10 mouse cellular contexts compared by ENCODE assay signal in genomic region chr19:5945027-5945426, GRCm38 (mm10). TPM values are rescaled to one million over a fixed set of nuclear protein-coding genes. Genes with fewer than 3 reads are reported as not detected.
DNase-seq lines count a peak whose midpoint lies in the region; ATAC-seq lines count a peak whose summit lies in the region.
"Had no signal": no experiment of that assay in that cellular context is flagged by ENCODE, and none has a peak within 500 bp of the region (broad histone marks: within the 10 kb centered on the region; RNA-seq: fewer than 3 reads in every experiment).

No protein-coding gene starts in this region.

- no peaks in the 10 kb centered on the region for H3K27me3 ChIP-seq in embryonic facial prominence, embryonic 14.5 days (replicated peaks; ENCODE audit: control insufficient read depth, insufficient read depth, low read length)
- H3K27me3 ChIP-seq: midbrain, embryonic 12.5 days had no signal

- ATAC-seq in embryonic facial prominence, embryonic 14.5 days (ENCODE audit: low read depth) = peak; percentile 30
- peak; percentile 63 for ATAC-seq in megakaryocyte-erythroid progenitor cell, adult 5-6 weeks (replicated peaks; ENCODE audit: low FRiP score, low TSS enrichment, poor library complexity, severe bottlenecking)

- H3K36me3 ChIP-seq in embryonic facial prominence, embryonic 14.5 days (ENCODE audit: control insufficient read depth, insufficient read depth, low read length) = peaks cover 55% of the 10 kb centered on the region

- WGBS in embryonic facial prominence, embryonic 14.5 days = 69% methylated on average over 7 of the region's 7 CpGs

- H3K4me2 ChIP-seq in embryonic facial prominence, embryonic 14.5 days (ENCODE audit: low read depth, low read length) = no peak overlapping the region
- H3K4me2 ChIP-seq: midbrain, embryonic 12.5 days had no signal

- H3K9ac ChIP-seq in embryonic facial prominence, embryonic 14.5 days (ENCODE audit: low read depth, low read length) = no peak overlapping the region

- peak; percentile 70 for DNase-seq in layer of hippocampus, adult 11-12 months (ENCODE audit: low spot score)
- no peak for DNase-seq in layer of hippocampus, postnatal 14 days (ENCODE audit: low spot score in 2 of 2)
- DNase-seq in embryonic facial prominence, embryonic 14.5 days (ENCODE audit: low spot score) = peak; percentile 74
- peak; percentile 86 for DNase-seq in layer of hippocampus, adult 9-11 months
- no peak for DNase-seq in cerebellum, postnatal 4 days (ENCODE audit: low spot score in 2 of 2)
- DNase-seq in cerebellum, adult 18-20 months = no peak
- no peak for DNase-seq in T-cell, adult 2 months (ENCODE audit: low spot score)

- no peak overlapping the region for H3K4me3 ChIP-seq in embryonic facial prominence, embryonic 14.5 days (ENCODE audit: low read depth, low read length)
- H3K4me3 ChIP-seq: midbrain, embryonic 12.5 days had no signal

- H3K4me1 ChIP-seq in embryonic facial prominence, embryonic 14.5 days (ENCODE audit: control insufficient read depth, insufficient read depth, low read length) = peaks cover 8% of the 10 kb centered on the region; the same call in 1 of the 2 replicates
- H3K4me1 ChIP-seq: midbrain, embryonic 12.5 days had no signal

- no peaks in the 10 kb centered on the region for H3K9me3 ChIP-seq in embryonic facial prominence, embryonic 14.5 days (ENCODE audit: control insufficient read depth, low read length)
- H3K9me3 ChIP-seq: midbrain, embryonic 12.5 days had no signal

- no peak overlapping the region; the same call in 1 of the 2 replicates for H3K27ac ChIP-seq in embryonic facial prominence, embryonic 14.5 days (replicated peaks; ENCODE audit: low read depth, low read length)
- H3K27ac ChIP-seq: midbrain, embryonic 12.5 days had no signal

RNA-seq across cellular contexts. Expression of gene Pola2, which starts 19.0 kb away (rescaled TPM):
- 1 to 10 TPM; 8.0 to 10.0 TPM for total RNA-seq in layer of hippocampus, postnatal 14 days (2021)
- polyA plus RNA-seq in embryonic facial prominence, embryonic 14.5 days (2014; fragmentation: Nextera tagmentation; extraction: Ambion mirVana) = 59.1 and 65.2 TPM in 2 replicates
- total RNA-seq in megakaryocyte-erythroid progenitor cell, adult 5-6 weeks (2014; fragmentation: Nextera tagmentation) = 134 and 164 TPM in 2 replicates
- 62.6 and 87.0 TPM in 2 replicates for total RNA-seq in megakaryocyte-erythroid progenitor cell, adult 5-6 weeks (2017)

RNA-seq across cellular contexts. Expression of gene Cdc42ep2, which starts 20.4 kb away (rescaled TPM):
- 1 to 10 TPM; 4.7 to 5.7 TPM for total RNA-seq in layer of hippocampus, postnatal 14 days (2021)
- 14.0 and 16.2 TPM in 2 replicates for polyA plus RNA-seq in embryonic facial prominence, embryonic 14.5 days (2014; fragmentation: Nextera tagmentation; extraction: Ambion mirVana)
- total RNA-seq in megakaryocyte-erythroid progenitor cell, adult 5-6 weeks (2014; fragmentation: Nextera tagmentation) = 0.77 TPM in 1 of 2 replicates, not detected in the other
- not detected in 2 replicates for total RNA-seq in megakaryocyte-erythroid progenitor cell, adult 5-6 weeks (2017)

RNA-seq across cellular contexts. Expression of gene Dpf2, which starts 32.2 kb away (rescaled TPM):
- 10 to 100 TPM; 78.1 to 92.3 TPM for total RNA-seq in layer of hippocampus, postnatal 14 days (2021)
- polyA plus RNA-seq in embryonic facial prominence, embryonic 14.5 days (2014; fragmentation: Nextera tagmentation; extraction: Ambion mirVana) = 124 and 143 TPM in 2 replicates
- 91.2 and 95.9 TPM in 2 replicates for total RNA-seq in megakaryocyte-erythroid progenitor cell, adult 5-6 weeks (2014; fragmentation: Nextera tagmentation)
- 75.0 and 124 TPM in 2 replicates for total RNA-seq in megakaryocyte-erythroid progenitor cell, adult 5-6 weeks (2017)

RNA-seq across cellular contexts. Expression of gene Slc22a20, which starts 40.9 kb away (rescaled TPM):
- not detected for total RNA-seq in layer of hippocampus, postnatal 14 days (2021)
- not detected in 2 replicates for polyA plus RNA-seq in embryonic facial prominence, embryonic 14.5 days (2014; fragmentation: Nextera tagmentation; extraction: Ambion mirVana)
- not detected in 2 replicates for total RNA-seq in megakaryocyte-erythroid progenitor cell, adult 5-6 weeks (2014; fragmentation: Nextera tagmentation)
- not detected in 2 replicates for total RNA-seq in megakaryocyte-erythroid progenitor cell, adult 5-6 weeks (2017)
- total RNA-seq: adrenal gland, adult 18-20 months had no signal
- polyA plus RNA-seq: midbrain, embryonic 12.5 days had no signal

RNA-seq across cellular contexts. Expression of gene Tigd3, which starts 51.1 kb away (rescaled TPM):
- total RNA-seq in layer of hippocampus, postnatal 14 days (2021) = 1 to 10 TPM; 3.4 to 4.2 TPM
- 1.4 and 2.0 TPM in 2 replicates for polyA plus RNA-seq in embryonic facial prominence, embryonic 14.5 days (2014; fragmentation: Nextera tagmentation; extraction: Ambion mirVana)
- 5.3 and 5.9 TPM in 2 replicates for total RNA-seq in megakaryocyte-erythroid progenitor cell, adult 5-6 weeks (2014; fragmentation: Nextera tagmentation)
- total RNA-seq in megakaryocyte-erythroid progenitor cell, adult 5-6 weeks (2017) = 2.2 and 3.1 TPM in 2 replicates

Comparison
In these comparisons a context has a peak if more than half of its experiments do, and no peak if none do; other contexts are left out.
1. DNase-seq: peak in layer of hippocampus, adult 11-12 months (single experiment), embryonic facial prominence, embryonic 14.5 days (single experiment) and layer of hippocampus, adult 9-11 months (single experiment); none in layer of hippocampus, postnatal 14 days (0 of 2), cerebellum, postnatal 4 days (0 of 2), cerebellum, adult 18-20 months (0 of 2) and T-cell, adult 2 months (single experiment).
2. RNA of gene Pola2, which starts 19.0 kb away (total RNA-seq): 62.6 to 164 TPM in megakaryocyte-erythroid progenitor cell, adult 5-6 weeks; 8.0 to 10.0 TPM in layer of hippocampus, postnatal 14 days; every median in the first group is over 4 times any median in the second.